Mouse (Mus musculus) small intestine, adult 2 months (tissue): ENCODE data around the gene Fkbp3. TPM values are rescaled to one million over a fixed set of nuclear protein-coding genes. Genes with fewer than 3 reads are reported as not detected.
"Not testable (repeated sequence)": the region's sequence is repeated elsewhere in the genome, so short reads cannot be mapped to it uniquely, and the experiment has no call there.

Experiments
- H3K27ac ChIP-seq: fragments of 200-500 bp; 2 replicates; pipeline ENCODE4 v1.5.1; 2012; ENCODE audit warnings: low read depth, low read length, control low read depth, inconsistent platforms; ENCODE audit not compliant: insufficient read depth
- H3K27me3 ChIP-seq: fragments of 200-500 bp; 2 replicates; pipeline ENCODE4 v1.6.1; 2012; ENCODE audit warnings: mild to moderate bottlenecking, moderate library complexity, low read length, inconsistent platforms; ENCODE audit not compliant: control insufficient read depth, insufficient read depth
- H3K36me3 ChIP-seq: fragments of 200-500 bp; 2 replicates; pipeline ENCODE4 v1.6.1; 2012; ENCODE audit warnings: mild to moderate bottlenecking, low read length, control low read depth, inconsistent platforms; ENCODE audit not compliant: control insufficient read depth, insufficient read depth
- H3K4me1 ChIP-seq: fragments of 200-500 bp; 2 replicates; pipeline ENCODE4 v1.6.1; 2012; ENCODE audit warnings: low read length, inconsistent platforms, mixed read lengths; ENCODE audit not compliant: control insufficient read depth, insufficient read depth, insufficient read length
- H3K4me3 ChIP-seq: fragments of 200-500 bp; 2 replicates; pipeline ENCODE4 v1.5.1; 2012; ENCODE audit warnings: low read depth, mild to moderate bottlenecking, control low read depth, inconsistent platforms, low read length, moderate library complexity
- CTCF ChIP-seq: fragments of 200-500 bp; IDR thresholded peaks from 2 replicates; pipeline ENCODE4 v1.5.1; 2012; ENCODE audit warnings: low read depth, mild to moderate bottlenecking, control low read depth, inconsistent platforms, low read length, moderate library complexity, mixed read lengths; ENCODE audit not compliant: insufficient replicate concordance, insufficient read length; ENCODE audit errors: extremely low read depth
- POLR2A ChIP-seq: fragments of 200-500 bp; IDR thresholded peaks from 2 replicates; pipeline ENCODE4 v1.6.1; 2012; ENCODE audit warnings: low read depth, mild to moderate bottlenecking, control low read depth, inconsistent platforms, low read length, moderate library complexity
- WGBS: fragments of 180-500 bp; shearing (Covaris S2); methylation state at CpG from one replicate; pipeline ENCODE4 v1.1.7; 2018; 5-methylcytosine and 5-hydroxymethylcytosine counted together
- polyA plus RNA-seq: library from polyadenylated mRNA; depleted of rRNA; stranded (reverse); fragments of >200 nt; gene quantifications from 2 replicates; pipeline ENCODE4 v1.2.3, GENCODE M21; 2012; rRNA removed

Fkbp3 gene
- polyA plus RNA-seq: 0.79 and 4.3 TPM in 2 replicates

DNA sequence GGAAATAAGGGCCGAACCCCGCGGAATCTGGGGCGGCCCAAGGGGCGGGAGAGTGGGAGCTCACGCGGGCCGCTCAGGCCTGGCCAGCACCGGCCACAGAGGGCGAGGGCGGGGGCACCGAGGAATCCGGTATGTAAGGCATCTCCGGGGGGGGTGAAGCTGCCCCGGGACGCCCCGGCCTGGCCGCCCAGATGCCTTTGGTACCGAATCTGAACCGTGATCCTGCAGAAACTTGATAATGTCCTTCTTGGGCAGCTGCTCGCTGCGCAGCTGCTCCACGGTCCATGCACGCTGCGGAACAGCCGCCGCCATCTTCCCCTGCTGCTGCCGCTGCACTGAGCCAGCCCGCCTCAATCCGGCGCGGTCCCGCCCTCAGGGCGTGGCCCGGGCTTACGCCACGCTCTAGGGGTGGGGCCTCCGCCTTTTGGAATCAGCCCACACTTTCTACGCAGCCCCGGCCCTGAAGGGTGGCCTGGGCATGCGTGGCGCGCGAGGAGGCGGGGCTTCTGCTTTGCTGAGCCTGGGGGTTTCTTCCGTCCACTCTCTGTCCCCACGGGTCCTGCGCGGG, at the start of gene Fkbp3:
Gene Fkbp3, minus strand, starts transcription at position 397 of the 568 bp plus-strand sequence.
- Histone ChIP-seq H3K27me3 (no peaks in the 10 kb centered on the region), H3K27ac (peak within 1 kb of the TSS; percentile 84), H3K4me1 (peaks cover 3% of the 10 kb centered on the region; the same call in 1 of the 2 replicates), H3K36me3 (peaks cover 4% of the 10 kb centered on the region; the same call in 1 of the 2 replicates), H3K4me3 (peak within 1 kb of the TSS; percentile 81)
- TF ChIP-seq POLR2A: peak; percentile 79
- no peak for TF ChIP-seq CTCF
- under 1% methylated on average over 49 of the region's 49 CpGs for WGBS

DNA sequence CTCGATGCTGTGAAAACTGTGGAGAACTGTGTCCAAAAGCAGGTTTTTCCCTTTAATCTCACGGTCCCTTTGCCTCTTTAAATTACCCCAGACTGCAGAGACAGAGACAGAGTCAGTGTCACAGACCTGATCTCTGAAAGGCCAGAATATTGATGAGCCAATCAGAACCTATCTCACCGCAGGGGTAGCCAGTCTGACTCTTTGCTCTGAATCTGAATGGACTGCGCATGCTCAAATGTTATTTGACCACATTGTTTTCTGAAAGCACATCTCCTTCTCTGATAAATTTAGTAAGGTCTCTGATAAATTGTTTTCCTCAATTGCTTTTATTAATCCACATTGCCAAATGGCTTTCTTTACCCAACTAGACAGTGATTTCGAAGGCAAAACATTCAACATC, 45.6 kb upstream of the Fkbp3 start:
- no peak for TF ChIP-seq POLR2A
- TF ChIP-seq CTCF: no peak
- no peaks in the 10 kb centered on the region for H3K4me1 ChIP-seq
- WGBS: 95% methylated on average over 5 of the region's 5 CpGs
- no peaks in the 10 kb centered on the region for H3K27me3 ChIP-seq
- H3K36me3 ChIP-seq: peaks cover 16% of the 10 kb centered on the region
- H3K27ac ChIP-seq: no peak overlapping the region
- H3K4me3 ChIP-seq: no peak overlapping the region

DNA sequence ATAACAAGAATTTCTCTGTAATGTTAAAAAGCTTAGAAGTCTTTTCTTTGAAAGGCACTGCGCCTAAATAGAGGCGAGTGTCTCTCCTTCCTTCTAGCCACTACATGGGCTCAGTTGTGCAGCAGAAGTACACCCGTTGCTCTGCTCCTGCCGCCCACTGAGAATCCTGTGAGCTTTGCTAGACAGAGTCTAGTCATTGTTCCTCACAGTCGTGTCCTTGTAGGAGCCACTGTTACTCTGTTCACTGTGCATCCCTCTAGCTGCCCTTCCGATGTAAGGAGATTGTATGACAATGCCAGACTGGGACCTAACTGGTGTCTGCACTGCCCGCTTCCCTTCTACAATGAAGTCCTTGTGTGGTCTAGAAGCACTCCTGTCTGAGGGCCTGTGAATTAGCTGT, 45.2 kb upstream of the Fkbp3 start:
- no peak overlapping the region for H3K27ac ChIP-seq
- 92% methylated on average over 7 of the region's 7 CpGs for WGBS
- peaks cover 16% of the 10 kb centered on the region for H3K36me3 ChIP-seq
- H3K4me1 ChIP-seq: no peaks in the 10 kb centered on the region
- TF ChIP-seq POLR2A (no peak), CTCF (no peak)
- H3K27me3 ChIP-seq: no peaks in the 10 kb centered on the region
- H3K4me3 ChIP-seq: no peak overlapping the region

DNA sequence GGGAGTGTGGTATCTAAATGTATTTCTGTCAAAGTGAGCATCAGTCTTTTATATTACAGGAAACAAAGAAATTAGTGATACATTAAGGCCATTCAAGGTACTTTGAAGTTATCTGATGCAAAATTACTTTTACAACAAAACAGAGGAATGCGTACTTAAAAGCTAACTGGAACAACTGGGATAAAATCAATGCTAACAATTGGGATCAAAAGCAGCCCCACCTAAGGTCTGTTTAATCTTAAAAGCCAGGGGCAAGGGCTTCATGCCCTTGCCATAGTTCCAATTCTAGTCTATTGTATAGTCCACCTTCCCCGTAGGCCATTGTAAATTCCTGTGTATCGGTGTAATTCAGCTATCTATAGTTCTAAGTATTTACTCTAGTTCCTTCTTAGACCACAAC, 41.2 kb upstream of the Fkbp3 start:
- peaks cover 10% of the 10 kb centered on the region for H3K36me3 ChIP-seq
- H3K27ac ChIP-seq, H3K4me3 ChIP-seq, H3K4me1 ChIP-seq, H3K27me3 ChIP-seq: not testable (repeated sequence)
- 83% methylated on average over 3 of the region's 3 CpGs for WGBS

DNA sequence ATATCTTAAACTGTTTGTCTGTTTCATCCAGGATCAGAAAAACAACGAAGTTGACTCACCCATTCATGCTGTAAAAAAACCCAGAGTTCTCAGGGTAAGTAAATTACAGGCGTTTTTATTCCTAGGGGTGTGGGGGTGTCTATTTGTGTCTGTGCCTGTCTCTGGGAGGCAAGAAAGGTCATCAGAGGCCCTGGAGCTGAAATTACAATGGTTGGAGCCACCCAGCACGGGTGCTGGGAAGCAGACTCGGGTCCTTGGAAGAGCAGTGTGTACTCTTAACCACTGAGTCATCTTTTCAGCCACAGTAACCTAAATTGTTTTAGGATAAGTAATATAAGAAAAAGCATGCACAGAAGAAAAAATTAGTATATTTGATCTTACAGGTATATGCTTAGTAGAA, 40.1 kb upstream of the Fkbp3 start:
- H3K4me3 ChIP-seq: no peak overlapping the region
- no peak for TF ChIP-seq CTCF
- no peak for TF ChIP-seq POLR2A
- no peaks in the 10 kb centered on the region for H3K4me1 ChIP-seq
- H3K27ac ChIP-seq: no peak overlapping the region
- H3K27me3 ChIP-seq: no peaks in the 10 kb centered on the region
- H3K36me3 ChIP-seq: peaks cover 8% of the 10 kb centered on the region
- 80% methylated on average over 4 of the region's 4 CpGs for WGBS

DNA sequence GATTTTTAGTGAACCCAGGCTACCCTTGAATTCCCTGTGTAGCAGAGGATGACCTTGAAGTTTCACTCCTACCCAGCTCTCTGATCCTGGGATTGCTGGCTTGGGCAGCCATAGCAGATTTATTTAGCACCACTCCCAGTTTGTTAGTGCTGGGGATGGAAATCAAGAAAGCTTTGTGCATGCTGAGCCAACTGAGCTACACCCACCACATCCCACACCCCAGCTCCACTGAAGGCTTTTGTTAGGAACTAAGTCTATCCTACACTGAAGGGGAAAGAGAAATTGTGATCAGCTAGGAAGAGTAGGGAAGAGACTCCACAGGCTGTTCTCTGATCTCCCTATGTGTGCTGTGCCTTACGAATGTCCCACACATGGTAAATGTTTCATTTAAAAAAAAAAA, 39.0 kb upstream of the Fkbp3 start:
- Histone ChIP-seq H3K4me1 (no peaks in the 10 kb centered on the region), H3K27me3 (no peaks in the 10 kb centered on the region), H3K27ac (no peak overlapping the region), H3K4me3 (no peak overlapping the region), H3K36me3 (peaks cover 3% of the 10 kb centered on the region; the same call in 1 of the 2 replicates)
- TF ChIP-seq POLR2A (no peak), CTCF (no peak)
- WGBS: 95% methylated on average over 1 of the region's 1 CpGs

DNA sequence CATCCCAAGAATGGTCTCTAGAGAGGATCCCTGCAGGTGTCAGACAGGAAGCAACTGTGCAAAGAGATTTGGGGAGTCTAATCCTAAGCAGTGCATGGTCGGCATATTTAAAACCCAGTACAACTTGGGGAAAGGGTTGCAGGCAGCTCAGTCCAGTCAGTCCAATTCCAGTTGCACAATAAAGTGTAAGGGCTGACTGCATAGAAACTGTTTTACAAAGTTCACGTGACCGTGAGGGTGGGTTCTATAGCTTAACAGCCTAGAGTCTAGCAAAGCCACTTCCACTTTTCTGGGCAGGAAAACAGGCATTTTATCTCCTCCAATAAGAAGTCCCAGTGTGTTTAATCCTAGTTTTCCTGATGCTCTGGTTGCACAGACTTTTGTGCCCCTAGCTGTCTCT, 37.7 kb upstream of the Fkbp3 start:
- Histone ChIP-seq H3K4me3 (no peak overlapping the region), H3K36me3 (peaks cover 2% of the 10 kb centered on the region; the same call in 1 of the 2 replicates), H3K4me1 (no peaks in the 10 kb centered on the region), H3K27ac (no peak overlapping the region), H3K27me3 (no peaks in the 10 kb centered on the region)
- WGBS: 90% methylated on average over 3 of the region's 3 CpGs
- TF ChIP-seq POLR2A (no peak), CTCF (no peak)

DNA sequence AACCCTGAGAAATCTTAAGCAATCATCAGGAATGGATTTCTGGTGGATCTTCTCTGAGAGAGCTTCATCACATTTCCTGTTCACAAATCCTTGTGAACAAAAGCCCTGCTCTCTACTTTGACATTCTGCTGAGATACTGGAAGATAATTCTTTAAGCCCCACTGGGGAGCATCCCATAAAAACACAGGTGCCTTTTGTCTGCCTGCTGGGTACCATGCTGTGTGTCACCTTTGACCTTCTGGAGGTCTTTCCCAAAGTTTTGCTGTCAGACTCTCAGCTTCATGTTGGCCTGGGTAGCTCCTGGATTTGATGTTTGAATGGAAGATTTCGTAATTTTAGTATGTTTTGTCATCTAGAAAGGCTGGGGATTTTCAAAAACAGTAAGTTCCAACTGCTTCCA, 34.9 kb upstream of the Fkbp3 start:
- Histone ChIP-seq H3K4me1 (no peaks in the 10 kb centered on the region), H3K27ac (no peak overlapping the region), H3K27me3 (no peaks in the 10 kb centered on the region), H3K4me3 (no peak overlapping the region), H3K36me3 (peaks cover 7% of the 10 kb centered on the region; the same call in 1 of the 2 replicates)
- no peak for TF ChIP-seq CTCF
- no peak for TF ChIP-seq POLR2A
- WGBS: 96% methylated on average over 1 of the region's 1 CpGs
